Mouse (Mus musculus) lung, embryonic 16.5 days (tissue): ENCODE results near the gene Gm36079. TPM values are rescaled to one million over a fixed set of nuclear protein-coding genes. Genes with fewer than 3 reads are reported as not detected.
"Not testable (repeated sequence)": the region's sequence is repeated elsewhere in the genome, so short reads cannot be mapped to it uniquely, and the experiment has no call there.

Experiments
- ATAC-seq: fragments of 200-750 bp; cut with Nextera tagmentation; 2 replicates; pipeline ENCODE4 v1.8.0; 2017; ENCODE audit warnings: low read depth, mild to moderate bottlenecking, moderate library complexity
- H3K27ac ChIP-seq: fragments of 300-500 bp; sonication (generic); 2 replicates; pipeline ENCODE4 v1.5.1; 2014; ENCODE audit warnings: mild to moderate bottlenecking, control low read depth, low read length
- H3K27me3 ChIP-seq: fragments of 300-500 bp; sonication (generic); 2 replicates; pipeline ENCODE4 v1.6.1; 2014; ENCODE audit warnings: low read depth, low read length, mixed read lengths; ENCODE audit not compliant: control insufficient read depth, insufficient read depth
- H3K36me3 ChIP-seq: fragments of 300-500 bp; sonication (generic); 2 replicates; pipeline ENCODE4 v1.6.1; 2014; ENCODE audit warnings: low read length; ENCODE audit not compliant: control insufficient read depth, insufficient read depth
- H3K4me1 ChIP-seq: fragments of 300-500 bp; sonication (generic); replicated peaks from 2 replicates; pipeline ENCODE4 v1.6.1; 2014; ENCODE audit warnings: low read length, mixed read lengths; ENCODE audit not compliant: control insufficient read depth, insufficient read depth
- H3K4me2 ChIP-seq: fragments of 300-500 bp; sonication (generic); 2 replicates; pipeline ENCODE4 v1.6.1; 2014; ENCODE audit warnings: low read depth, low read length, control low read depth
- H3K4me3 ChIP-seq: fragments of 300-500 bp; sonication (generic); 2 replicates; pipeline ENCODE4 v1.5.1; 2014; ENCODE audit warnings: mild to moderate bottlenecking, low read length, control low read depth
- H3K9ac ChIP-seq: fragments of 300-500 bp; sonication (generic); 2 replicates; pipeline ENCODE4 v1.6.1; 2014; ENCODE audit warnings: low read length, control low read depth
- H3K9me3 ChIP-seq: fragments of 300-500 bp; sonication (generic); 2 replicates; pipeline ENCODE4 v1.6.1; 2016; ENCODE audit warnings: low read length; ENCODE audit not compliant: control insufficient read depth
- WGBS: fragments of 180-500 bp; shearing (Covaris S2); extraction: QIAGEN DNeasy Blood & Tissue Kit; methylation state at CpG from one replicate; pipeline ENCODE4 v1.1.7; 2014; 5-methylcytosine and 5-hydroxymethylcytosine counted together
- polyA plus RNA-seq: library from polyadenylated mRNA; unstranded; fragments of >200 nt; fragmentation: Nextera tagmentation; extraction: Ambion mirVana; gene quantifications from 2 replicates; pipeline ENCODE4 v1.2.1, GENCODE M21; 2015

Gene Gm36079
- polyA plus RNA-seq, 1 experiment from 2014 or later = not detected

GRCm38 (mm10) chr13:120041145-120041544 is 14.3 kb upstream of the Gm36079 start:
- WGBS = no CpG with 5 or more reads among the region's 1 CpGs
- H3K27me3 ChIP-seq, H3K4me2 ChIP-seq, ATAC-seq, H3K9ac ChIP-seq, H3K27ac ChIP-seq, H3K9me3 ChIP-seq, H3K4me3 ChIP-seq, H3K36me3 ChIP-seq, H3K4me1 ChIP-seq: not testable (repeated sequence)

GRCm38 (mm10) chr13:120037881-120038280 is 11.1 kb upstream of the Gm36079 start:
- H3K4me3 ChIP-seq = not testable (repeated sequence)
- WGBS = 9% methylated on average over 6 of the region's 6 CpGs

DNA sequence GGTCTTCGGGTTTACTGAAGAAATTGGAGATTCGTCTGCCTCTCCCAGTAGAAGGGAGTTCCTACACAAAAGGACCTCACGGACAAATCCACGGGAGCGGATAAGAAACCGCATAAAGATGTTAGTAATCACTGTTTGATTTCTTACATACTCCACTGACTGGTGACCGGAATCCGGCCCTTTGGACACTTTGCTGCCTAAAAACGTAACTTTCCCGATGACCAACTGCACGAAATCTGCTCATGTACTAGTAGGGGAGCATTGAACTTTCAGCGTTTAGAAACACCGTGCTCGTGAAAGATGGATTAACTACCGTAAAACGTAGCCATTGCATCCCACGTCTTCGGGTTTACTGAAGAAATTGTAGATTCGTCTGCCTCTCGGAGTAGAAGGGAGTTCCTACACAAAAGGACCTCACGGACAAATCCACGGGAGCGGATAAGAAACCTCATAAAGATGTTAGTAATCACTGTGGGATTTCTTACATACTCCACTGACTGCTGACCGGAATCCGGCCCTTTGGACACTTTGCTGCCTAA is 9.8 kb upstream of the Gm36079 start:
- under 1% methylated on average over 23 of the region's 25 CpGs for WGBS
- H3K36me3 ChIP-seq, H3K27ac ChIP-seq, H3K4me1 ChIP-seq, H3K4me3 ChIP-seq, H3K9me3 ChIP-seq, ATAC-seq, H3K4me2 ChIP-seq, H3K9ac ChIP-seq: not testable (repeated sequence)
- H3K27me3 ChIP-seq = peaks cover 15% of the 10 kb centered on the region

More at GRCm38 (mm10) chr13:120037881-120038280, 11.1 kb upstream of the Gm36079 start:
- not testable (repeated sequence) for H3K4me1 ChIP-seq, H3K4me2 ChIP-seq, ATAC-seq, H3K27ac ChIP-seq, H3K9ac ChIP-seq, H3K36me3 ChIP-seq, H3K9me3 ChIP-seq
- H3K27me3 ChIP-seq = peaks cover 15% of the 10 kb centered on the region

- not testable (repeated sequence) for H3K9me3 ChIP-seq, H3K4me3 ChIP-seq, H3K4me1 ChIP-seq, H3K4me2 ChIP-seq, H3K36me3 ChIP-seq, H3K27ac ChIP-seq, ATAC-seq, H3K9ac ChIP-seq
- WGBS = 2% methylated on average over 9 of the region's 18 CpGs
- H3K27me3 ChIP-seq = peaks cover 15% of the 10 kb centered on the region
Observed at GRCm38 (mm10) chr13:120035151-120035550, 8.3 kb upstream of the Gm36079 start.

- H3K4me2 ChIP-seq, ATAC-seq, H3K4me3 ChIP-seq, H3K9ac ChIP-seq, H3K36me3 ChIP-seq, H3K4me1 ChIP-seq, H3K9me3 ChIP-seq, H3K27ac ChIP-seq: not testable (repeated sequence)
- WGBS = 0% methylated on average over 3 of the region's 10 CpGs
- peaks cover 15% of the 10 kb centered on the region for H3K27me3 ChIP-seq
Observed at GRCm38 (mm10) chr13:120034637-120035036, 7.8 kb upstream of the Gm36079 start.

- peaks cover 15% of the 10 kb centered on the region for H3K27me3 ChIP-seq
- not testable (repeated sequence) for H3K36me3 ChIP-seq, H3K9ac ChIP-seq, H3K4me2 ChIP-seq, H3K4me1 ChIP-seq, ATAC-seq, H3K9me3 ChIP-seq, H3K4me3 ChIP-seq, H3K27ac ChIP-seq
- WGBS = 2% methylated on average over 17 of the region's 19 CpGs
Observed at GRCm38 (mm10) chr13:120033516-120034190, 6.8 kb upstream of the Gm36079 start.

DNA sequence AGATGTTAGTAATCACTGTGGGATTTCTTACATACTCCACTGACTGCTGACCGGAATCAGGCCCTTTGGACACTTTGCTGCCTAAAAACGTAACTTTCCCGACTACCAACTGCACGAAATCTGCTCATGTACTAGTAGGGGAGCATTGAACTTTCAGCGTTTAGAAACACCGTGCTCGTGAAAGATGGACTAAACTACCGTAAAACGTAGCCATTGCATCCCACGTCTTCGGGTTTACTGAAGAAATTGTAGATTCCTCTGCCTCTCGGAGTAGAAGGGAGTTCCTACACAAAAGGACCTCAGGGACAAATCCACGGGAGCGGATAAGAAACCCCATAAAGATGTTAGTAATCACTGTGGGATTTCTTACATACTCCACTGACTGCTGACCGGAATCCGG is 4.9 kb upstream of the Gm36079 start:
- H3K36me3 ChIP-seq, ATAC-seq, H3K9me3 ChIP-seq, H3K27ac ChIP-seq, H3K27me3 ChIP-seq, H3K4me1 ChIP-seq, H3K4me2 ChIP-seq, H3K9ac ChIP-seq, H3K4me3 ChIP-seq: not testable (repeated sequence)
- WGBS = 1% methylated on average over 11 of the region's 16 CpGs

GRCm38 (mm10) chr13:120027368-120027767 is 557 bp upstream of the Gm36079 start:
- WGBS = under 1% methylated on average over 11 of the region's 11 CpGs
- not testable (repeated sequence) for H3K27me3 ChIP-seq, H3K4me2 ChIP-seq, H3K36me3 ChIP-seq, H3K9ac ChIP-seq, ATAC-seq, H3K27ac ChIP-seq, H3K9me3 ChIP-seq, H3K4me3 ChIP-seq, H3K4me1 ChIP-seq

DNA sequence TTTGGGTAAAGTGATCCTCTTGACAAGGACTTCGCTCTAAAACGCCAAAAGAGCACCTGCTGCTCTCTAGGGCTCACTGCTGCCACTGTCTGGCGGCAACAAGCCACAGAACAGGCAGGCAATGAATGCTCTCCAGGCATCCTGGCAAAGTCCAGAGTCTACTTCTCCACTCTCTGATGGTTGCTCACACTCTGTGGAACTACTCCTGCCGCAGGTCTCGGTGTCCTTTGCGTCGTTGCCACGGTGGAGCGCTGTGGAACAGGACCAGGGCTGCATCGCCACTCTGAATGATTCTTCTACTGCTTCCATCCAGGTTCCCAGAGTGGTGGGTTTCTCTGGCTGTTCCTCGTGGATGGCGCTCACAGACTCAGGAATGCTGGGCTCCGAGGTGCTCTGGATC is 438 bp downstream of the Gm36079 start:
- not testable (repeated sequence) for H3K27ac ChIP-seq, H3K4me1 ChIP-seq, H3K9me3 ChIP-seq, H3K4me2 ChIP-seq, H3K27me3 ChIP-seq, H3K9ac ChIP-seq, H3K36me3 ChIP-seq, H3K4me3 ChIP-seq, ATAC-seq
- 0% methylated on average over 3 of the region's 13 CpGs for WGBS
